Mouse (Mus musculus) intestine, embryonic 14.5 days (tissue): Measurements from ENCODE around the gene Tlr8. TPM values are rescaled to one million over a fixed set of nuclear protein-coding genes. Genes with fewer than 3 reads are reported as not detected.

Experiments
- ATAC-seq: fragments of 200-750 bp; cut with Nextera tagmentation; replicated peaks from 2 replicates; pipeline ENCODE4 v1.8.0; 2017; ENCODE audit warnings: low read depth, moderate number of reproducible peaks, moderate TSS enrichment, moderate library complexity; ENCODE audit not compliant: low FRiP score, low TSS enrichment
- DNase-seq: peaks from one replicate; pipeline ENCODE4 v3.0.0-alpha.2; 2018; ENCODE audit warnings: low spot score
- H3K27ac ChIP-seq: fragments of 300-500 bp; sonication (generic); 2 replicates; pipeline ENCODE4 v1.5.1; 2014; ENCODE audit warnings: low read depth, mild to moderate bottlenecking, control low read depth
- H3K27me3 ChIP-seq: fragments of 300-500 bp; sonication (generic); replicated peaks from 2 replicates; pipeline ENCODE4 v1.6.1; 2014; ENCODE audit warnings: low read length, control low read depth; ENCODE audit not compliant: control insufficient read depth, insufficient read depth
- H3K36me3 ChIP-seq: fragments of 300-500 bp; sonication (generic); 2 replicates; pipeline ENCODE4 v1.6.1; 2014; ENCODE audit warnings: low read length, control low read depth; ENCODE audit not compliant: control insufficient read depth, insufficient read depth
- H3K4me1 ChIP-seq: fragments of 300-500 bp; sonication (generic); replicated peaks from 2 replicates; pipeline ENCODE4 v1.6.1; 2014; ENCODE audit warnings: low read length, control low read depth, mixed read lengths; ENCODE audit not compliant: control insufficient read depth, insufficient read depth
- H3K4me2 ChIP-seq: fragments of 300-500 bp; sonication (generic); 2 replicates; pipeline ENCODE4 v1.6.1; 2014; ENCODE audit warnings: low read length
- H3K4me3 ChIP-seq: fragments of 300-500 bp; sonication (generic); 2 replicates; pipeline ENCODE4 v1.5.1; 2014; ENCODE audit warnings: low read depth, low read length, control low read depth, mixed read lengths
- H3K9ac ChIP-seq: fragments of 300-500 bp; sonication (generic); 2 replicates; pipeline ENCODE4 v1.6.1; 2014; ENCODE audit warnings: mild to moderate bottlenecking, low read length
- H3K9me3 ChIP-seq: fragments of 300-500 bp; sonication (generic); 2 replicates; pipeline ENCODE4 v1.6.1; 2016; ENCODE audit warnings: low read length, control low read depth; ENCODE audit not compliant: control insufficient read depth
- WGBS: fragments of 180-500 bp; shearing (Covaris S2); extraction: QIAGEN DNeasy Blood & Tissue Kit; methylation state at CpG from one replicate; pipeline ENCODE4 v1.1.7; 2014; 5-methylcytosine and 5-hydroxymethylcytosine counted together
- polyA plus RNA-seq: library from polyadenylated mRNA; unstranded; fragments of >200 nt; fragmentation: Nextera tagmentation; extraction: Ambion mirVana; gene quantifications from 2 replicates; pipeline ENCODE4 v1.2.1, GENCODE M21; 2014

Tlr8 gene
- polyA plus RNA-seq, 1 experiment from 2014 or later = 0.45 TPM

DNA sequence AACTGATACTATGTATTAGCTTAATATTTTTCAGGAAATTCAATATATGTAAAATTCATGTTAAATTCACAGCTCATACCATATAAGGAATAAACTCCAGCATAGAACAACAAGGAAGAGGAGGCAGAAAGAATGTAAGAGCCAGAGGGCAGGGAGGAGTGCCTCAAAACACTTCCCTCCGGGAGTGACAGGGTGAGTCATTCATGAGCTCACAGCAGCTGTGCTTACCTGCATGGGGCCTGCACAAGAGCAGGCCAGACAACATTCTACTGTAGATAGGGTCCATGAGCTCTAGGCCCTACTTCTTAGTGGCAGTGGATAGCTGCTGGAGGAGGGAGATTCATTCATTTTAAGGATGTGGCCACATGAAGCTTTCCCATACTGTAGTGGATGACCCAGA lies 34.3 kb downstream of the Tlr8 start:
- Histone ChIP-seq H3K36me3 (no peaks in the 10 kb centered on the region), H3K9ac (no peak overlapping the region), H3K27ac (no peak overlapping the region), H3K4me1 (no peaks in the 10 kb centered on the region), H3K4me3 (no peak overlapping the region), H3K4me2 (no peak overlapping the region), H3K9me3 (no peaks in the 10 kb centered on the region), H3K27me3 (no peaks in the 10 kb centered on the region)
- WGBS = 52% methylated on average over 1 of the region's 1 CpGs
- no peak for ATAC-seq
- no peak for DNase-seq

DNA sequence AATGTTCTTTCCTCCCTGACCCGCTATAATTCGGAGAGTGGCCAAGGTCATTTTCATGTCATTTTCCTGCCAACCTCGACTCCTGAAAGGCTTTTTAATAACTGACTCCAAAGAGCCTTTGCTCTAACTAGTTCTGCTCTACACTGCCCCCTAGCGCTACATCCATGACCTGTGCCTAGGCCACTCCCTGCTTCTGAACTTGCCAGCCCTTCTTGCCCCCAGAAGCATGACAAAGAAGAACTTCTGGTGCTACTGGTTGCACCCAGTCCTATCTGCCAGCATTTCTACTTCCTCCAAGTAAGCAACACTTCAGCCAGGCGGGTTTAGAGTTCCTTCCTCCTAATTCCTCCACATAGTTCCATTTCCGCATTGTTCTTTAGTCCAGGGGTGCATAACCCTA lies 34.9 kb downstream of the Tlr8 start:
- Histone ChIP-seq H3K9me3 (no peaks in the 10 kb centered on the region), H3K27ac (no peak overlapping the region), H3K4me2 (no peak overlapping the region), H3K36me3 (no peaks in the 10 kb centered on the region), H3K4me3 (no peak overlapping the region), H3K27me3 (no peaks in the 10 kb centered on the region), H3K4me1 (no peaks in the 10 kb centered on the region), H3K9ac (no peak overlapping the region)
- ATAC-seq (no peak), DNase-seq (peak; percentile 47)
- 45% methylated on average over 6 of the region's 6 CpGs for WGBS

- H3K36me3 ChIP-seq = no peaks in the 10 kb centered on the region
- ATAC-seq (no peak), DNase-seq (no peak)
- no peaks in the 10 kb centered on the region for H3K9me3 ChIP-seq
- H3K9ac ChIP-seq = no peak overlapping the region
- H3K4me3 ChIP-seq = no peak overlapping the region
- H3K4me2 ChIP-seq = no peak overlapping the region
- no peaks in the 10 kb centered on the region for H3K4me1 ChIP-seq
- H3K27me3 ChIP-seq = no peaks in the 10 kb centered on the region
- H3K27ac ChIP-seq = no peak overlapping the region
- WGBS = 88% methylated on average over 6 of the region's 6 CpGs
Observed at GRCm38 (mm10) chrX:167227756-167228155, 36.4 kb downstream of the Tlr8 start.

- H3K4me3 ChIP-seq = no peak overlapping the region
- H3K27ac ChIP-seq = no peak overlapping the region
- no peaks in the 10 kb centered on the region for H3K9me3 ChIP-seq
- ATAC-seq = no peak
- no peak overlapping the region for H3K9ac ChIP-seq
- no peak overlapping the region for H3K4me2 ChIP-seq
- DNase-seq = peak; percentile 37
- no peaks in the 10 kb centered on the region for H3K4me1 ChIP-seq
- H3K27me3 ChIP-seq = no peaks in the 10 kb centered on the region
- WGBS = 78% methylated on average over 7 of the region's 7 CpGs
- H3K36me3 ChIP-seq = no peaks in the 10 kb centered on the region
Observed at GRCm38 (mm10) chrX:167227138-167227537, 37.0 kb downstream of the Tlr8 start.

DNA sequence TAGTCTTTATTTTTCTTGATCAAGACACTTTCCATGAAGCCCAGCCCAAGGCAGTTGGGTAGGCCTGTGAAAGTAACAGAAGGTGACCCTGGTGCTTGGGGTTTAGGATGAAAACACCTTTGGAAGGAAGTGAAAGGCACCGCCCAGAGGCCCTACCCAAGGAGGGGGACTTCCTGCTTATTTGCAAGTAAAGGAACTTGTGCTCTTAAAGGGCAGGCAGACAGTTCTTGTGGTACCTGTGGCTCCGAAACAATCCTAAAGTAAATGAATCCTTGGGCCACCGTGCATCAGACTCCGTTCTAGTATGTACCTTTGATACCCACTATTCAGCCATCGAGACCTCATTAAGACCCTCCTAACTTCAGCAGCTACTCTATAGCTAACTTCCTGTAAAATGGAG lies 37.6 kb downstream of the Tlr8 start:
- no peak overlapping the region for H3K9ac ChIP-seq
- no peak overlapping the region for H3K4me2 ChIP-seq
- no peaks in the 10 kb centered on the region for H3K9me3 ChIP-seq
- H3K4me3 ChIP-seq = no peak overlapping the region
- WGBS = 97% methylated on average over 5 of the region's 5 CpGs
- H3K4me1 ChIP-seq = no peaks in the 10 kb centered on the region
- H3K27ac ChIP-seq = no peak overlapping the region
- H3K27me3 ChIP-seq = no peaks in the 10 kb centered on the region
- DNase-seq (no peak), ATAC-seq (no peak)
- H3K36me3 ChIP-seq = no peaks in the 10 kb centered on the region

GRCm38 (mm10) chrX:167212707-167213106 lies 51.4 kb downstream of the Tlr8 start:
- H3K9me3 ChIP-seq = no peaks in the 10 kb centered on the region
- H3K4me3 ChIP-seq = no peak overlapping the region
- no peak overlapping the region for H3K4me2 ChIP-seq
- H3K4me1 ChIP-seq = no peaks in the 10 kb centered on the region; the same call in 1 of the 2 replicates
- no peaks in the 10 kb centered on the region for H3K36me3 ChIP-seq
- H3K9ac ChIP-seq = no peak overlapping the region
- WGBS = 20% methylated on average over 8 of the region's 8 CpGs
- H3K27me3 ChIP-seq = no peaks in the 10 kb centered on the region; the same call in 1 of the 2 replicates
- no peak overlapping the region for H3K27ac ChIP-seq
- 0 out of 2 replicates have a peak, but pooled peaks have one; percentile 11 for ATAC-seq
- DNase-seq = no peak

DNA sequence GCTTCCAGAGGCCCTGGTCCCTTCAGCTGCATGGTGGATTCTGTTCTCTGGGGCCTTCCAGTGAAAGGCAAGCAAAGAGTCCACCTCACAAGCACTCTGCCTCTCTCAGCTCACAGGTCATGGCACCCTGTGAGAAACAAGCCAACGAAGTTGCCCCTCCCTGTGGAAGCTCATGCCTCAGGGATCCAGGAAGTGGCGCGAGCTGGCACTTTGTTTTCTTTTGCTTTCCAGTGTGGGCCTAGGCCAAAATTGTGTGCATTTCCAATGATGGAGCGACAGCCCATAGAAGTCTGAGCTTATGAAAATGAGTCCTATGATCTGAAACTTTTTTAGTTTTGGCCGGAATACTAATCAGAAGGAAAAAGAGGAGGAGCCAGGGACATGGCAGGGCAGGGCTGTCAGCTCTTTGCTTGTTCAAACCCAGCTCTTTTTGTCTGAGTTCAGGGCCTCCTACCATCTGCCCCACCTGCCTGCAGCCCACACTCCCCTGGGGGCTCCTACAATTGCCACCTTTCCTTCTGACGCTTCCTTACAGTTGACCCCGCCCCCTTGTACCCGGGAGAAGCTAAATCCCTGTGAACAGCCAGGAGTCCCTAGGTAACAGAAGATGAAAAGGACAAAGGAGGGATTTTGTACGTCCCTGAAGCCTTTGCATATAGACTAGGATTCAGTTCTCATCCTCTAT lies 52.1 kb downstream of the Tlr8 start:
- ATAC-seq (no peak), DNase-seq (no peak)
- Histone ChIP-seq H3K4me3 (no peak overlapping the region), H3K9me3 (no peaks in the 10 kb centered on the region), H3K9ac (no peak overlapping the region), H3K4me2 (no peak overlapping the region), H3K27me3 (no peaks in the 10 kb centered on the region; the same call in 1 of the 2 replicates), H3K36me3 (no peaks in the 10 kb centered on the region), H3K4me1 (no peaks in the 10 kb centered on the region; the same call in 1 of the 2 replicates), H3K27ac (no peak overlapping the region)
- WGBS = 56% methylated on average over 9 of the region's 9 CpGs

GRCm38 (mm10) chrX:167210319-167210728 lies 53.8 kb downstream of the Tlr8 start:
- H3K4me2 ChIP-seq = peak overlapping the region; percentile 16
- 30% methylated on average over 6 of the region's 6 CpGs for WGBS
- H3K9ac ChIP-seq = no peak overlapping the region
- ATAC-seq (no peak), DNase-seq (no peak)
- no peaks in the 10 kb centered on the region; the same call in 1 of the 2 replicates for H3K4me1 ChIP-seq
- H3K9me3 ChIP-seq = no peaks in the 10 kb centered on the region
- H3K27ac ChIP-seq = no peak overlapping the region; the same call in 1 of the 2 replicates
- H3K4me3 ChIP-seq = no peak overlapping the region; the same call in 1 of the 2 replicates
- no peaks in the 10 kb centered on the region for H3K36me3 ChIP-seq
- no peaks in the 10 kb centered on the region; the same call in 1 of the 2 replicates for H3K27me3 ChIP-seq

- no peaks in the 10 kb centered on the region; the same call in 1 of the 2 replicates for H3K4me1 ChIP-seq
- no peak for ATAC-seq
- DNase-seq = no peak
- peak overlapping the region; percentile 63; the same call in 1 of the 2 replicates for H3K4me3 ChIP-seq
- peak overlapping the region; percentile 55 for H3K4me2 ChIP-seq
- no peaks in the 10 kb centered on the region for H3K9me3 ChIP-seq
- no peaks in the 10 kb centered on the region; the same call in 1 of the 2 replicates for H3K27me3 ChIP-seq
- H3K27ac ChIP-seq = peak overlapping the region; percentile 92; the same call in 1 of the 2 replicates
- H3K36me3 ChIP-seq = no peaks in the 10 kb centered on the region
- no peak overlapping the region for H3K9ac ChIP-seq
- 70% methylated on average over 8 of the region's 8 CpGs for WGBS
Observed at GRCm38 (mm10) chrX:167209828-167210227, 54.3 kb downstream of the Tlr8 start.
